Mouse (Mus musculus) CH12.LX (cell line): ENCODE results near the gene Mcf2l.

Experiments
- CTCF ChIP-seq, 2 experiments: IDR thresholded peaks in 1 of 2; conservative IDR thresholded peaks in 1 of 2; 2 replicates each; pipeline ENCODE4 v1.5.1; 2011 to 2012; ENCODE audit warnings: low read depth in 2 of 2, low read length in 2 of 2, improper control_type of control experiment in 1 of 2, inconsistent platforms in 1 of 2, mild to moderate bottlenecking in 1 of 2, moderate library complexity in 1 of 2
- E2F4 ChIP-seq: IDR thresholded peaks from 2 replicates; pipeline ENCODE4 v1.6.1; 2011; ENCODE audit warnings: low read depth, low read length, improper control_type of control experiment; ENCODE audit not compliant: insufficient replicate concordance
- EP300 ChIP-seq: IDR thresholded peaks from 2 replicates; pipeline ENCODE4 v1.6.1; 2011; ENCODE audit warnings: low read length, improper control_type of control experiment
- GABPA ChIP-seq: IDR thresholded peaks from 2 replicates; pipeline ENCODE4 v1.6.1; 2012; ENCODE audit warnings: low read depth, low read length, improper control_type of control experiment, inconsistent platforms; ENCODE audit not compliant: insufficient replicate concordance
- MAFK ChIP-seq: IDR thresholded peaks from 2 replicates; pipeline ENCODE4 v1.6.1; 2011; ENCODE audit warnings: low read length, improper control_type of control experiment; ENCODE audit not compliant: insufficient replicate concordance
- MAX ChIP-seq: IDR thresholded peaks from 2 replicates; pipeline ENCODE4 v1.6.1; 2011; ENCODE audit warnings: low read length, improper control_type of control experiment
- MAZ ChIP-seq: IDR thresholded peaks from 2 replicates; pipeline ENCODE4 v1.6.1; 2012; ENCODE audit warnings: low read depth, mild to moderate bottlenecking, inconsistent platforms, low read length, improper control_type of control experiment, moderate library complexity
- PAX5 ChIP-seq: IDR thresholded peaks from 2 replicates; pipeline ENCODE4 v1.6.1; 2012; ENCODE audit warnings: low read length, inconsistent platforms, mixed read lengths
- RAD21 ChIP-seq: IDR thresholded peaks from 2 replicates; pipeline ENCODE4 v1.6.1; 2011; ENCODE audit warnings: low read depth, mild to moderate bottlenecking, low read length, improper control_type of control experiment, moderate library complexity
- SIN3A ChIP-seq: IDR thresholded peaks from 2 replicates; pipeline ENCODE4 v1.6.1; 2012; ENCODE audit warnings: low read length, improper control_type of control experiment, inconsistent platforms
- ZC3H11A ChIP-seq: IDR thresholded peaks from 2 replicates; pipeline ENCODE4 v1.6.1; 2012; ENCODE audit warnings: low read depth, mild to moderate bottlenecking, inconsistent platforms, low read length, improper control_type of control experiment
- ZNF384 ChIP-seq: IDR thresholded peaks from 2 replicates; pipeline ENCODE4 v1.6.1; 2012; ENCODE audit warnings: low read depth, low read length, improper control_type of control experiment, inconsistent platforms

- TF ChIP-seq RAD21 = no peak
- TF ChIP-seq CTCF (conservative IDR thresholded peaks at IDR 0.05 in 1 of 2, IDR thresholded peaks at IDR 0.05 in 1 of 2; ENCODE audit: low read depth in 2 of 2, low read length in 2 of 2) = no peak
- no peak for TF ChIP-seq GABPA
- TF ChIP-seq ZNF384 = no peak
- no peak for TF ChIP-seq MAX
- TF ChIP-seq E2F4 = no peak
- TF ChIP-seq MAZ = no peak
- no peak for TF ChIP-seq SIN3A
- no peak for TF ChIP-seq EP300
- TF ChIP-seq PAX5 = no peak
- no peak for TF ChIP-seq ZC3H11A
- TF ChIP-seq MAFK = no peak
These were observed 111.7 kb downstream of the Mcf2l start for GRCm38 (mm10) chr8:12985259-12985658.
